Mouse (Mus musculus) left cerebral cortex, postnatal 36 days (tissue): Measurements from ENCODE around the gene Gm6370. TPM values are rescaled to one million over a fixed set of nuclear protein-coding genes. Genes with fewer than 3 reads are reported as not detected.

Experiments used
- total RNA-seq, 2 experiments: library from RNA; stranded (reverse); gene quantifications; 2 replicates each; pipeline ENCODE4 v1.2.3; 2021

The Gm6370 gene
- total RNA-seq, 2 experiments from 2014 or later = not detected

Other genes with a start within 250 kb of the Gm6370 start
- 10 to 100 TPM; 90.6 to 96.2 TPM for gene Wasf3, start 106.4 kb upstream of the Gm6370 start, total RNA-seq
- not detected for gene Gm6408, start 9.4 kb upstream of the Gm6370 start, total RNA-seq
- not detected for gene 4930449I24Rik, start 11.0 kb downstream of the Gm6370 start, total RNA-seq
- not detected for gene Gm3402, start 22.8 kb downstream of the Gm6370 start, total RNA-seq
- not detected for gene Gm3404, start 34.4 kb downstream of the Gm6370 start, total RNA-seq
- not detected for gene Gm3409, start 46.3 kb downstream of the Gm6370 start, total RNA-seq
- not detected for gene Gm3415, start 64.8 kb downstream of the Gm6370 start, total RNA-seq
- 10 to 100 TPM; 28.5 to 34.1 TPM for gene Gpr12, start 93.9 kb downstream of the Gm6370 start, total RNA-seq